8 mouse cellular contexts compared by ENCODE assay signal in genomic region chr19:42753141-42753917, GRCm38 (mm10). TPM values are rescaled to one million over a fixed set of nuclear protein-coding genes. Genes with fewer than 3 reads are reported as not detected.
DNase-seq lines count a peak whose midpoint lies in the region; ATAC-seq and TF ChIP-seq lines count a peak whose summit lies in the region.

No protein-coding gene starts in this region.

- peak overlapping the region; percentile 42; the same call in 1 of the 2 replicates for H3K4me2 ChIP-seq in hindbrain, embryonic 11.5 days (replicated peaks; ENCODE audit: low read depth, low read length)

- H3K4me1 ChIP-seq in E14TG2a.4 (replicated peaks; ENCODE audit: low read depth, low read length): peaks cover 24% of the 10 kb centered on the region
- H3K4me1 ChIP-seq in hindbrain, embryonic 11.5 days (replicated peaks; ENCODE audit: control insufficient read depth, insufficient read depth, low read length): peaks cover 10% of the 10 kb centered on the region

- H3K79me2 ChIP-seq in macrophage (ENCODE audit: inconsistent target): no peaks in the 10 kb centered on the region

- no peak for TF ChIP-seq CTCF in E14TG2a.4 (conservative IDR thresholded peaks at IDR 0.05; ENCODE audit: low read length)

- no peaks in the 10 kb centered on the region for H3K9me3 ChIP-seq in E14TG2a.4 (ENCODE audit: low read length)
- no peaks in the 10 kb centered on the region for H3K9me3 ChIP-seq in hindbrain, embryonic 11.5 days (ENCODE audit: control insufficient read depth, low read length)

- no peak overlapping the region for H3K9ac ChIP-seq in hindbrain, embryonic 11.5 days (ENCODE audit: low read depth, low read length)

- H3K36me3 ChIP-seq in E14TG2a.4 (ENCODE audit: insufficient read depth, low read length) (peaks cover 14% of the 10 kb centered on the region), macrophage (ENCODE audit: inconsistent target) (no peaks in the 10 kb centered on the region; the same call in 1 of the 2 replicates)
- no peaks in the 10 kb centered on the region for H3K36me3 ChIP-seq in hindbrain, embryonic 11.5 days (ENCODE audit: control insufficient read depth, insufficient read depth, low read length)

- intact Hi-C loops in left cerebral cortex, postnatal 10 days (cut with DNase I): no loop called here

- DNase-seq in adrenal gland, postnatal 36 days: peak; percentile 87 to 90
- peak; percentile 35 for DNase-seq in forelimb bud, embryonic 11.5 days (ENCODE audit: low read depth, low spot score)
- DNase-seq in hindbrain, embryonic 11.5 days (ENCODE audit: low spot score): peak; percentile 52
- peak; percentile 47 to 82 for DNase-seq in left cerebral cortex, postnatal 10 days (ENCODE audit: extremely low spot score in 1 of 2, low spot score in 2 of 2)
- DNase-seq in retina, postnatal 7 days (ENCODE audit: low read depth, low spot score): peak; percentile 20
- DNase-seq in right cerebral cortex, adult 2 months (ENCODE audit: low spot score in 2 of 2): no peak

- peaks cover 4% of the 10 kb centered on the region; the same call in 1 of the 2 replicates for H3K27me3 ChIP-seq in E14TG2a.4 (ENCODE audit: insufficient read depth, low read length)
- no peaks in the 10 kb centered on the region for H3K27me3 ChIP-seq in hindbrain, embryonic 11.5 days (ENCODE audit: control insufficient read depth, insufficient read depth, low read length)

- peak; percentile 18; the same call in 1 of the 2 replicates for ATAC-seq in hindbrain, embryonic 11.5 days (ENCODE audit: low FRiP score)

- H3K4me3 ChIP-seq in E14TG2a.4 (replicated peaks; ENCODE audit: low read length) (peak overlapping the region; percentile 71), macrophage (ENCODE audit: inconsistent target) (peak overlapping the region; percentile 24; the same call in 1 of the 2 replicates)
- no peak overlapping the region; the same call in 1 of the 2 replicates for H3K4me3 ChIP-seq in hindbrain, embryonic 11.5 days (ENCODE audit: low read depth, low read length)

- 37% methylated on average over 11 of the region's 11 CpGs for WGBS in hindbrain, embryonic 11.5 days
- WGBS in macrophage (ENCODE audit: missing documents): 5% methylated on average over 9 of the region's 11 CpGs

- H3K27ac ChIP-seq in hindbrain, embryonic 11.5 days (ENCODE audit: low read depth, low read length): no peak overlapping the region
- peak overlapping the region; percentile 88 for H3K27ac ChIP-seq in macrophage

RNA-seq across cellular contexts. Expression of gene Pyroxd2, which starts 0.8 kb away (rescaled TPM):
- total RNA-seq in adrenal gland, postnatal 36 days (2021): 10 to 100 TPM; 32.8 to 33.3 TPM
- 0.67 and 0.88 TPM in 2 replicates for polyA plus RNA-seq in hindbrain, embryonic 11.5 days (2014; fragmentation: Nextera tagmentation; extraction: Ambion mirVana)
- total RNA-seq in left cerebral cortex, postnatal 10 days (2021): 1 to 10 TPM; 2.6 to 2.7 TPM
- 10 to 100 TPM in 25 of 26 experiments, 1 to 10 TPM in 1; 9.3 to 53.6 (median 23.2) TPM for total RNA-seq in macrophage (2018; cell fraction: chromatin; rRNA removed)
- 1 to 10 TPM; 1.0 to 4.2 (median 2.5) TPM for total RNA-seq in macrophage (2018; cell fraction: cytosol; rRNA removed)
- total RNA-seq in macrophage (2018; cell fraction: nucleus; rRNA removed): 10 to 100 TPM in 14 of 26 experiments, 1 to 10 TPM in 12; 3.2 to 29.1 (median 14.3) TPM
- polyA plus RNA-seq in macrophage (2018): 2.1 to 4.3 TPM (median 3.8 TPM) in 3 replicates

RNA-seq across cellular contexts. Expression of gene Hps1, which starts 26.4 kb away (rescaled TPM):
- total RNA-seq in adrenal gland, postnatal 36 days (2021): 10 to 100 TPM; 22.0 to 28.3 TPM
- polyA plus RNA-seq in hindbrain, embryonic 11.5 days (2014; fragmentation: Nextera tagmentation; extraction: Ambion mirVana): 9.7 and 10.6 TPM in 2 replicates
- total RNA-seq in left cerebral cortex, postnatal 10 days (2021): 10 to 100 TPM in 1 of 2 experiments, 1 to 10 TPM in 1; 8.5 to 10.8 TPM
- 10 to 100 TPM; 25.8 to 91.6 (median 52.5) TPM for total RNA-seq in macrophage (2018; cell fraction: chromatin; rRNA removed)
- total RNA-seq in macrophage (2018; cell fraction: cytosol; rRNA removed): 10 to 100 TPM; 14.9 to 28.6 (median 21.2) TPM
- total RNA-seq in macrophage (2018; cell fraction: nucleus; rRNA removed): 10 to 100 TPM; 18.7 to 57.3 (median 31.2) TPM
- 14.4 to 19.2 TPM (median 18.7 TPM) in 3 replicates for polyA plus RNA-seq in macrophage (2018)

Comparison
In these comparisons a context has a peak if more than half of its experiments do, and no peak if none do; other contexts are left out.
1. DNase-seq: peak in adrenal gland, postnatal 36 days (2 of 2), forelimb bud, embryonic 11.5 days (single experiment), hindbrain, embryonic 11.5 days (single experiment), left cerebral cortex, postnatal 10 days (2 of 2) and retina, postnatal 7 days (single experiment); none in right cerebral cortex, adult 2 months (0 of 2).
2. RNA of gene Pyroxd2, which starts 0.8 kb away (total RNA-seq): 32.8 to 33.3 TPM in adrenal gland, postnatal 36 days; 2.6 to 2.7 TPM in left cerebral cortex, postnatal 10 days; every median in the first group is over 4 times any median in the second.